Mouse (Mus musculus): Measurements from ENCODE around the gene Gm5072. TPM values are rescaled to one million over a fixed set of nuclear protein-coding genes. Genes with fewer than 3 reads are reported as not detected.

The Gm5072 gene
- polyA plus RNA-seq (2014; fragmentation: Illumina TruSeq; extraction: RNeasy Lipid Tissue Mini Kit (QIAGEN cat#74804); ENCODE audit: insufficient read depth, low read depth, low replicate concordance) = not detected

DNA sequence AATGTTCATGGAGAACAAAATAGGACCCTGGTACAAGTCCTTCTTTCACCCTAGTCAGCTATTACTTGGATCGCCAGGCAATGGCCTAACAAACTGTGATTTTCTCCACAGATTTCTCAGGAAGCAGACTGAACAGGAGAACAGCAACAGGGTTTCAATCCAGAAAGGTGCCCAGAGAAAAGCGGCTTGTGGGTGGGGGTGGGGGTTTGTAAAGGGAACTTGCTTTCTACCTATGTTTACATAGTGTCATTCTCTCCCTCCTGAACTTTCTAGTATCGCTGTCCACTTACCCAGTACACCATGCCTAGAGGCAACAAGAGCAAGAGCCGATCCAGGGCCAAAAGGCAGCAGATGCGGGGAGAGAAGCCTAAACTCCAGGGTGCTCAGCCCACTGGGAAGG, at the start of gene Gm5072:
Gene Gm5072, plus strand, starts transcription at position 301 of the 400 bp plus-strand sequence.

Other genes starting within 250 kb of the Gm5072 start
- not detected for gene Mageb2, start 60.8 kb upstream of the Gm5072 start, polyA plus RNA-seq (2014; fragmentation: Illumina TruSeq; extraction: RNeasy Lipid Tissue Mini Kit (QIAGEN cat#74804); ENCODE audit: insufficient read depth, low read depth, low replicate concordance)
- not detected for gene Gm8914, start 87.6 kb downstream of the Gm5072 start, polyA plus RNA-seq (2014; fragmentation: Illumina TruSeq; extraction: RNeasy Lipid Tissue Mini Kit (QIAGEN cat#74804); ENCODE audit: insufficient read depth, low read depth, low replicate concordance)
- gene 1700084M14Rik, start 183.4 kb downstream of the Gm5072 start, polyA plus RNA-seq (2014; fragmentation: Illumina TruSeq; extraction: RNeasy Lipid Tissue Mini Kit (QIAGEN cat#74804); ENCODE audit: insufficient read depth, low read depth, low replicate concordance) = not detected
- gene Gm14781, start 239.7 kb downstream of the Gm5072 start, polyA plus RNA-seq (2014; fragmentation: Illumina TruSeq; extraction: RNeasy Lipid Tissue Mini Kit (QIAGEN cat#74804); ENCODE audit: insufficient read depth, low read depth, low replicate concordance) = not detected